Mouse (Mus musculus) testis, postnatal 10 days (tissue): ENCODE measurements around the gene Fbxo40.

Experiments
- DNase-seq: peaks from one replicate; pipeline ENCODE4 v3.0.0; 2021; ENCODE audit warnings: low spot score

Gene Fbxo40

GRCm38 (mm10) chr16:36989999-36990625 is at the start of gene Fbxo40:
Gene Fbxo40 (minus strand): TSS chr16:36990467.
- DNase-seq = no peak

GRCm38 (mm10) chr16:37034751-37035150 is 44.5 kb upstream of the Fbxo40 start:
- no peak for DNase-seq

GRCm38 (mm10) chr16:37031996-37032395 is 41.7 kb upstream of the Fbxo40 start:
- no peak for DNase-seq

- no peak for DNase-seq
Measured at GRCm38 (mm10) chr16:37027581-37027980, 37.3 kb upstream of the Fbxo40 start.

- DNase-seq = no peak
Measured at GRCm38 (mm10) chr16:37012336-37012735, 22.1 kb upstream of the Fbxo40 start.

GRCm38 (mm10) chr16:37011922-37012289 is 21.6 kb upstream of the Fbxo40 start:
- DNase-seq = no peak

GRCm38 (mm10) chr16:37011061-37011921 is 21.0 kb upstream of the Fbxo40 start, which contains the start of gene Polq:
Gene Polq (plus strand): TSS chr16:37011786.
- DNase-seq = peak; percentile 90

- no peak for DNase-seq
Measured at GRCm38 (mm10) chr16:37010370-37010769, 20.1 kb upstream of the Fbxo40 start.

- DNase-seq = no peak
Measured at GRCm38 (mm10) chr16:37009262-37009661, 19.0 kb upstream of the Fbxo40 start.

- DNase-seq = no peak
Measured at GRCm38 (mm10) chr16:36999366-36999972, 9.2 kb upstream of the Fbxo40 start.

GRCm38 (mm10) chr16:36997650-36998049 is 7.4 kb upstream of the Fbxo40 start:
- no peak for DNase-seq

- no peak for DNase-seq
Measured at GRCm38 (mm10) chr16:36989493-36989892, 774 bp downstream of the Fbxo40 start.

- no peak for DNase-seq
Measured at GRCm38 (mm10) chr16:36988066-36988465, 2.2 kb downstream of the Fbxo40 start.

GRCm38 (mm10) chr16:36987399-36987798 is 2.9 kb downstream of the Fbxo40 start:
- no peak for DNase-seq

GRCm38 (mm10) chr16:36985636-36986042 is 4.6 kb downstream of the Fbxo40 start:
- no peak for DNase-seq

GRCm38 (mm10) chr16:36983796-36984195 is 6.5 kb downstream of the Fbxo40 start:
- no peak for DNase-seq

GRCm38 (mm10) chr16:36979127-36979526 is 11.1 kb downstream of the Fbxo40 start:
- DNase-seq = no peak

GRCm38 (mm10) chr16:36963415-36963814 is 26.9 kb downstream of the Fbxo40 start:
- DNase-seq = no peak

- no peak for DNase-seq
Measured at GRCm38 (mm10) chr16:36955106-36955505, 35.2 kb downstream of the Fbxo40 start.

- DNase-seq = no peak
Measured at GRCm38 (mm10) chr16:36951029-36951428, 39.2 kb downstream of the Fbxo40 start.

GRCm38 (mm10) chr16:36949614-36950336 is 40.5 kb downstream of the Fbxo40 start:
- DNase-seq = no peak

- no peak for DNase-seq
Measured at GRCm38 (mm10) chr16:36947646-36948197, 42.5 kb downstream of the Fbxo40 start.
